Mouse (Mus musculus) embryonic facial prominence, embryonic 10.5 days (tissue): ENCODE measurements around the gene Ccrl2. TPM values are rescaled to one million over a fixed set of nuclear protein-coding genes. Genes with fewer than 3 reads are reported as not detected.

ENCODE experiments used
- DNase-seq: peaks from one replicate; pipeline ENCODE4 v3.0.0-alpha.2; 2017; ENCODE audit warnings: low spot score
- H3K27ac ChIP-seq: fragments of 300-500 bp; sonication (generic); replicated peaks from 2 replicates; pipeline ENCODE4 v1.5.1; 2016; ENCODE audit warnings: mild to moderate bottlenecking
- H3K27me3 ChIP-seq: fragments of 300-500 bp; sonication (generic); replicated peaks from 2 replicates; pipeline ENCODE4 v1.6.1; 2016; ENCODE audit warnings: low read depth, mild to moderate bottlenecking; ENCODE audit not compliant: poor library complexity, severe bottlenecking
- H3K36me3 ChIP-seq: fragments of 300-500 bp; sonication (generic); replicated peaks from 2 replicates; pipeline ENCODE4 v1.6.1; 2016; ENCODE audit warnings: mild to moderate bottlenecking, moderate library complexity
- H3K4me1 ChIP-seq: fragments of 300-500 bp; sonication (generic); 2 replicates; pipeline ENCODE4 v1.6.1; 2016
- H3K4me3 ChIP-seq: fragments of 300-500 bp; sonication (generic); 2 replicates; pipeline ENCODE4 v1.5.1; 2016; ENCODE audit warnings: mild to moderate bottlenecking, moderate library complexity
- H3K9me3 ChIP-seq: fragments of 300-500 bp; sonication (generic); 2 replicates; pipeline ENCODE4 v1.6.1; 2016; ENCODE audit warnings: mild to moderate bottlenecking
- WGBS: fragments of 180-500 bp; shearing (Covaris S2); methylation state at CpG from one replicate; pipeline ENCODE4 v1.1.7; 2016; 5-methylcytosine and 5-hydroxymethylcytosine counted together
- polyA plus RNA-seq: library from polyadenylated mRNA; unstranded; fragments of >200 nt; fragmentation: Nextera tagmentation; extraction: Ambion mirVana; gene quantifications from 2 replicates; pipeline ENCODE4 v1.2.1, GENCODE M21; 2016

Ccrl2 gene
- polyA plus RNA-seq, 1 experiment from 2014 or later = 0.98 TPM

- no peak overlapping the region for H3K4me3 ChIP-seq
- 67% methylated on average over 14 of the region's 14 CpGs for WGBS
- DNase-seq = no peak
These were observed 438 bp upstream of the Ccrl2 start for GRCm38 (mm10) chr9:111057544-111058370.

GRCm38 (mm10) chr9:111056519-111056797, 861 bp downstream of the Ccrl2 start:
- Histone ChIP-seq H3K4me1 (peaks cover 35% of the 10 kb centered on the region), H3K9me3 (no peaks in the 10 kb centered on the region), H3K36me3 (no peaks in the 10 kb centered on the region), H3K27ac (peak overlapping the region; percentile 63), H3K27me3 (no peaks in the 10 kb centered on the region), H3K4me3 (peak overlapping the region; percentile 47)
- WGBS = 28% methylated on average over 11 of the region's 11 CpGs
- DNase-seq = no peak

More at GRCm38 (mm10) chr9:111057544-111058370, 438 bp upstream of the Ccrl2 start:
- no peaks in the 10 kb centered on the region for H3K9me3 ChIP-seq
- H3K27me3 ChIP-seq = no peaks in the 10 kb centered on the region
- peaks cover 38% of the 10 kb centered on the region for H3K4me1 ChIP-seq
- H3K27ac ChIP-seq = peak overlapping the region; percentile 63; the same call in 1 of the 2 replicates
- no peaks in the 10 kb centered on the region for H3K36me3 ChIP-seq

GRCm38 (mm10) chr9:111055800-111056518, 1.4 kb downstream of the Ccrl2 start:
- WGBS = 75% methylated on average over 29 of the region's 29 CpGs
- Histone ChIP-seq H3K4me3 (peak overlapping the region; percentile 47), H3K36me3 (no peaks in the 10 kb centered on the region), H3K4me1 (peaks cover 35% of the 10 kb centered on the region), H3K9me3 (no peaks in the 10 kb centered on the region), H3K27me3 (no peaks in the 10 kb centered on the region), H3K27ac (peak overlapping the region; percentile 63)
- no peak for DNase-seq

GRCm38 (mm10) chr9:111054923-111055322, 2.4 kb downstream of the Ccrl2 start:
- H3K9me3 ChIP-seq = no peaks in the 10 kb centered on the region
- WGBS = 91% methylated on average over 9 of the region's 9 CpGs
- H3K36me3 ChIP-seq = no peaks in the 10 kb centered on the region
- peaks cover 35% of the 10 kb centered on the region for H3K4me1 ChIP-seq
- no peaks in the 10 kb centered on the region for H3K27me3 ChIP-seq
- H3K4me3 ChIP-seq = no peak overlapping the region
- no peak overlapping the region for H3K27ac ChIP-seq
- DNase-seq = no peak

- no peak for DNase-seq
- no peak overlapping the region for H3K4me3 ChIP-seq
- 83% methylated on average over 3 of the region's 3 CpGs for WGBS
- no peaks in the 10 kb centered on the region for H3K36me3 ChIP-seq
- H3K4me1 ChIP-seq = no peaks in the 10 kb centered on the region
- no peaks in the 10 kb centered on the region for H3K9me3 ChIP-seq
- H3K27ac ChIP-seq = no peak overlapping the region
- no peaks in the 10 kb centered on the region for H3K27me3 ChIP-seq
These were observed 8.9 kb downstream of the Ccrl2 start for GRCm38 (mm10) chr9:111048452-111048851.

- DNase-seq = no peak
- no peak overlapping the region for H3K27ac ChIP-seq
- no peak overlapping the region for H3K4me3 ChIP-seq
- no peaks in the 10 kb centered on the region for H3K27me3 ChIP-seq
- no peaks in the 10 kb centered on the region for H3K36me3 ChIP-seq
- WGBS = 93% methylated on average over 5 of the region's 5 CpGs
- H3K4me1 ChIP-seq = no peaks in the 10 kb centered on the region
- H3K9me3 ChIP-seq = no peaks in the 10 kb centered on the region
These were observed 10.1 kb downstream of the Ccrl2 start for GRCm38 (mm10) chr9:111047266-111047665.

- 70% methylated on average over 3 of the region's 3 CpGs for WGBS
- no peaks in the 10 kb centered on the region for H3K27me3 ChIP-seq
- no peak overlapping the region for H3K4me3 ChIP-seq
- no peaks in the 10 kb centered on the region for H3K4me1 ChIP-seq
- no peak overlapping the region for H3K27ac ChIP-seq
- DNase-seq = no peak
- H3K36me3 ChIP-seq = no peaks in the 10 kb centered on the region
- no peaks in the 10 kb centered on the region for H3K9me3 ChIP-seq
These were observed 11.1 kb downstream of the Ccrl2 start for GRCm38 (mm10) chr9:111046222-111046621.

- H3K36me3 ChIP-seq = no peaks in the 10 kb centered on the region
- WGBS = 89% methylated on average over 5 of the region's 5 CpGs
- no peak for DNase-seq
- no peaks in the 10 kb centered on the region for H3K9me3 ChIP-seq
- H3K4me3 ChIP-seq = no peak overlapping the region
- no peaks in the 10 kb centered on the region for H3K4me1 ChIP-seq
- no peaks in the 10 kb centered on the region for H3K27me3 ChIP-seq
- H3K27ac ChIP-seq = no peak overlapping the region
These were observed 15.1 kb downstream of the Ccrl2 start for GRCm38 (mm10) chr9:111042266-111042665.

GRCm38 (mm10) chr9:111039966-111040365, 17.4 kb downstream of the Ccrl2 start:
- Histone ChIP-seq H3K4me3 (no peak overlapping the region), H3K27ac (no peak overlapping the region), H3K9me3 (no peaks in the 10 kb centered on the region), H3K36me3 (no peaks in the 10 kb centered on the region), H3K4me1 (no peaks in the 10 kb centered on the region), H3K27me3 (no peaks in the 10 kb centered on the region)
- 84% methylated on average over 4 of the region's 4 CpGs for WGBS
- DNase-seq = no peak

- WGBS = 90% methylated on average over 4 of the region's 4 CpGs
- no peaks in the 10 kb centered on the region for H3K27me3 ChIP-seq
- H3K9me3 ChIP-seq = no peaks in the 10 kb centered on the region
- H3K36me3 ChIP-seq = no peaks in the 10 kb centered on the region
- H3K27ac ChIP-seq = no peak overlapping the region
- DNase-seq = no peak
- no peaks in the 10 kb centered on the region for H3K4me1 ChIP-seq
- no peak overlapping the region for H3K4me3 ChIP-seq
These were observed 23.6 kb downstream of the Ccrl2 start for GRCm38 (mm10) chr9:111033717-111034116.

- no peak overlapping the region for H3K27ac ChIP-seq
- H3K36me3 ChIP-seq = no peaks in the 10 kb centered on the region
- DNase-seq = no peak
- 85% methylated on average over 10 of the region's 10 CpGs for WGBS
- H3K9me3 ChIP-seq = no peaks in the 10 kb centered on the region
- H3K4me1 ChIP-seq = no peaks in the 10 kb centered on the region
- H3K4me3 ChIP-seq = no peak overlapping the region
- H3K27me3 ChIP-seq = no peaks in the 10 kb centered on the region
These were observed 30.5 kb downstream of the Ccrl2 start for GRCm38 (mm10) chr9:111026791-111027190.

- DNase-seq = no peak
- Histone ChIP-seq H3K27me3 (no peaks in the 10 kb centered on the region), H3K27ac (0 out of 2 replicates have a peak within 1 kb of the TSS, but pooled peaks have one; percentile 1), H3K36me3 (no peaks in the 10 kb centered on the region), H3K9me3 (no peaks in the 10 kb centered on the region), H3K4me1 (peaks cover 11% of the 10 kb centered on the region), H3K4me3 (no peak within 1 kb of the TSS)
- 80% methylated on average over 5 of the region's 5 CpGs for WGBS
These were observed 38.3 kb downstream of the Ccrl2 start, which contains the start of gene Ltf for GRCm38 (mm10) chr9:111019022-111019421. Gene Ltf (plus strand): TSS chr9:111019271.

- DNase-seq = peak; percentile 17
- no peaks in the 10 kb centered on the region for H3K27me3 ChIP-seq
- no peaks in the 10 kb centered on the region for H3K9me3 ChIP-seq
- H3K4me1 ChIP-seq = peaks cover 11% of the 10 kb centered on the region
- WGBS = 89% methylated on average over 4 of the region's 4 CpGs
- H3K36me3 ChIP-seq = no peaks in the 10 kb centered on the region
- no peak overlapping the region for H3K27ac ChIP-seq
- no peak overlapping the region for H3K4me3 ChIP-seq
These were observed 41.7 kb downstream of the Ccrl2 start for GRCm38 (mm10) chr9:111015658-111016057.
